In the genomic region with DNA sequence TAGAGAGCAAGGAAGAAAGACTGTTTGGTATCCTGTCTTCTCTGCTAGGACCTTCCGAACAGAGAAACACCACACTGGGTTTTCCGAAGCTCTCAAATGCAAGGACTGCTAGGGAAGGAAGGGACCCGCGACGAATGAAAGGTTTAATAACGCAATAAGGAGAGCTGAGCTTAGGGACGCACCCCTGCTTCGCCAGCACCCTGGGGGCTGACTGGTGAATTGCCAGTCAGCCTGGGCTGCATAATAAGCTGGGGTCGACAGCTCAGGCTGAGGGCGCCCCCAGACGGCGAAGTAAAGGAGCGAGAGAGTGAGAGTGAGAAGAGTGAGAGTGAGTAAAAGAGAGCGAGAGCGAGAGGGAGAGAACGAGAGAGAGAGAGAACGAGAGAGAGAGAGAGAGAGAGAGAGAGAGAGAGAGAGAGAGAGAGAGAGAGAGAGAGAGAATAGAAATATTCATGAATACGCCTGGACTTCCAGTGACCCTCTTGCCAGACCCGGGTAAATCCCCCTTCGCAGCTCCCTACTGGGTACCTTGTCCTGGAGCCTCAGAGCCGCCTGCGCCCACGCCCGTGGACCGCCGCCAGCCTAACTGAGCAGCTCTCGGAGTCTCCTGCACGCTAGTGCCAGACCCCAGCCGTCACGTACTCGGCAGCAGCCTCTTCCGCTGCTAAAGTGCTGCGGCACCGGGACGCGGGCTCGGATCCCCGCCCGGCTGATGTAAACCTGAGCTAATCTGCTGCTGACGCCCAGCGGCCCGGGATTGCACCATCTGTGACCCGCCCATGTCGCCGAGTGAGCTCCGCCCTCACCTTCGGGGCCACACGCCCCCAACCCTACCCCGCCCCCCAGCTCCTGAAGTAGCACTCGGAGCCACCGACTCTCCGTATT, we compare ENCODE assay signal across 8 mouse cellular contexts. TPM values are rescaled to one million over a fixed set of nuclear protein-coding genes. Genes with fewer than 3 reads are reported as not detected.
DNase-seq lines count a peak whose midpoint lies in the region; ATAC-seq and TF ChIP-seq lines count a peak whose summit lies in the region.

A gene (minus strand): TSS at position 704 of the 885 bp plus-strand sequence.

- peaks cover 9 to 11% of the 10 kb centered on the region in 2 experiments for H3K4me1 ChIP-seq in heart, embryonic 14.5 days (ENCODE audit: control insufficient read depth in 2 of 2, insufficient read depth in 2 of 2, low read length in 2 of 2)
- peaks cover 5% of the 10 kb centered on the region; the same call in 1 of the 2 replicates for H3K4me1 ChIP-seq in neural tube, embryonic 14.5 days (ENCODE audit: control insufficient read depth, insufficient read depth, low read length)
- peaks cover 4% of the 10 kb centered on the region for H3K4me1 ChIP-seq in testis, adult 2 months (ENCODE audit: control insufficient read depth, insufficient read depth, low read length)

- H3K9me3 ChIP-seq in heart, embryonic 14.5 days (ENCODE audit: control insufficient read depth, low read length): no peaks in the 10 kb centered on the region
- H3K9me3 ChIP-seq in neural tube, embryonic 14.5 days (ENCODE audit: control insufficient read depth, low read length): no peaks in the 10 kb centered on the region

- H3K9ac ChIP-seq in heart, embryonic 14.5 days (ENCODE audit: low read length): peak within 1 kb of the TSS; percentile 75
- peak within 1 kb of the TSS; percentile 55 for H3K9ac ChIP-seq in neural tube, embryonic 14.5 days (replicated peaks; ENCODE audit: low read depth, low read length)

- peak; percentile 78 for TF ChIP-seq CTCF in brain, embryonic 14.5 days (IDR thresholded peaks at IDR 0.05; ENCODE audit: borderline replicate concordance, extremely low read depth, insufficient read depth, insufficient read length)
- TF ChIP-seq CTCF in testis, adult 2 months (IDR thresholded peaks at IDR 0.05; ENCODE audit: control insufficient read depth, insufficient read depth, insufficient replicate concordance, low read depth, low read length): peak; percentile 56; the same call in 1 of the 2 replicates

- no peaks in the 10 kb centered on the region for H3K36me3 ChIP-seq in heart, embryonic 14.5 days (ENCODE audit: control insufficient read depth, insufficient read depth, low read length)
- no peaks in the 10 kb centered on the region for H3K36me3 ChIP-seq in neural tube, embryonic 14.5 days (ENCODE audit: control insufficient read depth, insufficient read depth, low read length)
- H3K36me3 ChIP-seq in testis, adult 2 months (ENCODE audit: control insufficient read depth, insufficient read depth, low read length): no peaks in the 10 kb centered on the region

- DNase-seq in CD8-positive naive resting alpha-beta T cell, adult 2 months (ENCODE audit: low read depth in 2 of 2, low spot score in 2 of 2): peak; percentile 83 to 89
- DNase-seq in brain, embryonic 14.5 days (ENCODE audit: low read depth): peak; percentile 88
- DNase-seq in kidney, postnatal 10 days: peak; percentile 87
- DNase-seq in lung, adult 18-20 months: peak; percentile 89 to 91

- H3K27ac ChIP-seq in heart, embryonic 14.5 days (replicated peaks in 1 of 2; ENCODE audit: control insufficient read depth in 1 of 2, insufficient read depth in 1 of 2, low read depth in 2 of 2, low read length in 2 of 2): peak within 1 kb of the TSS; percentile 28 to 53; a peak in 2 of 4 replicates
- no peak within 1 kb of the TSS; the same call in 1 of the 2 replicates for H3K27ac ChIP-seq in neural tube, embryonic 14.5 days (ENCODE audit: low read depth, low read length)
- H3K27ac ChIP-seq in testis, adult 2 months (ENCODE audit: control insufficient read depth, insufficient read depth, low read depth, low read length): no peak within 1 kb of the TSS

- peak within 1 kb of the TSS; percentile 84 for H3K4me2 ChIP-seq in heart, embryonic 14.5 days (ENCODE audit: low read length)
- H3K4me2 ChIP-seq in neural tube, embryonic 14.5 days (ENCODE audit: low read depth, low read length): peak within 1 kb of the TSS; percentile 92

- peak; percentile 79 for ATAC-seq in erythroid progenitor cell, adult 5-6 weeks (replicated peaks; ENCODE audit: low FRiP score, poor library complexity, severe bottlenecking)
- peak; percentile 86 for ATAC-seq in heart, embryonic 14.5 days (ENCODE audit: insufficient number of reproducible peaks, insufficient read depth, low FRiP score, low read depth)
- peak; percentile 89 for ATAC-seq in neural tube, embryonic 14.5 days (ENCODE audit: low read depth)

- peak within 1 kb of the TSS; percentile 47 to 57 for H3K4me3 ChIP-seq in heart, embryonic 14.5 days (ENCODE audit: control insufficient read depth in 1 of 2, insufficient read depth in 1 of 2, low read depth in 1 of 2, low read length in 2 of 2)
- peak within 1 kb of the TSS; percentile 48 for H3K4me3 ChIP-seq in neural tube, embryonic 14.5 days (ENCODE audit: low read depth, low read length)
- peak within 1 kb of the TSS; percentile 84 for H3K4me3 ChIP-seq in testis, adult 2 months (ENCODE audit: control insufficient read depth, low read depth, low read length)

- no peak for TF ChIP-seq POLR2A in brain, embryonic 14.5 days (IDR thresholded peaks at IDR 0.05; ENCODE audit: borderline replicate concordance, extremely low read depth, insufficient read depth, insufficient read length, poor library complexity, severe bottlenecking)
- TF ChIP-seq POLR2A in testis, adult 2 months (IDR thresholded peaks at IDR 0.05; ENCODE audit: control insufficient read depth, low read depth, low read length): no peak

- H3K27me3 ChIP-seq in heart, embryonic 14.5 days (ENCODE audit: control insufficient read depth, insufficient read depth, low read length): no peaks in the 10 kb centered on the region
- H3K27me3 ChIP-seq in neural tube, embryonic 14.5 days (ENCODE audit: control insufficient read depth, insufficient read depth, low read length): no peaks in the 10 kb centered on the region; the same call in 1 of the 2 replicates
- peaks cover 3% of the 10 kb centered on the region; the same call in 1 of the 2 replicates for H3K27me3 ChIP-seq in testis, adult 2 months (ENCODE audit: control insufficient read depth, insufficient read depth, low read length)

- WGBS in heart, embryonic 14.5 days: under 1% methylated on average over 52 of the region's 52 CpGs
- WGBS in neural tube, embryonic 14.5 days: under 1% methylated on average over 50 of the region's 52 CpGs

RNA-seq across cellular contexts. Expression of the gene that starts here (rescaled TPM):
- 0.62 and 0.70 TPM in 2 replicates for polyA plus RNA-seq in brain, embryonic 14.5 days (2012; rRNA removed)
- total RNA-seq in erythroid progenitor cell, adult 5-6 weeks (2015; ENCODE audit: low replicate concordance): not detected in 2 replicates
- 3.1 TPM in 1 of 2 replicates, not detected in the other for total RNA-seq in erythroid progenitor cell, adult 5-6 weeks (2017; ENCODE audit: low replicate concordance)
- polyA plus RNA-seq in heart, embryonic 14.5 days (2014; fragmentation: Nextera tagmentation; extraction: Ambion mirVana): 1.8 and 1.9 TPM in 2 replicates
- polyA plus RNA-seq in neural tube, embryonic 14.5 days (2014; fragmentation: Nextera tagmentation; extraction: Ambion mirVana): 1.1 and 1.6 TPM in 2 replicates
- polyA plus RNA-seq in testis, adult 2 months (2012; rRNA removed): 0.16 and 0.26 TPM in 2 replicates

Comparison
In these comparisons a context has a peak if more than half of its experiments do, and no peak if none do; other contexts are left out.
1. Peak in DNase-seq in brain, embryonic 14.5 days; RNA of the gene not detected or under 1 TPM.
2. H3K27ac ChIP-seq: peak in heart, embryonic 14.5 days (2 of 2); none in neural tube, embryonic 14.5 days (single experiment) and testis, adult 2 months (single experiment).
3. Peak in every context shown above with its lines, with median percentiles within 50 percentile points of each other: DNase-seq, ATAC-seq and H3K4me3 ChIP-seq.